Mouse (Mus musculus) CH12.LX (cell line): ENCODE results near the gene Upf2. TPM values are rescaled to one million over a fixed set of nuclear protein-coding genes. Genes with fewer than 3 reads are reported as not detected.
A peak's percentile ranks its signal among the peaks of the same experiment; 100 is the strongest.

Experiments used
- DNase-seq: peaks from one replicate; pipeline ENCODE4 v3.0.0-alpha.2; 2013; ENCODE audit errors: extremely low read depth
- H3K27ac ChIP-seq: 2 replicates; pipeline ENCODE4 v1.5.1; 2012; ENCODE audit warnings: low read depth, mild to moderate bottlenecking, control low read depth, moderate library complexity; ENCODE audit not compliant: insufficient read depth
- H3K27me3 ChIP-seq: replicated peaks from 2 replicates; pipeline ENCODE3; 2012; ENCODE audit warnings: inconsistent platforms
- H3K36me3 ChIP-seq, 2 experiments: replicated peaks in 1 of 2; 2 replicates each; pipeline versions ENCODE3 to v1.6.1; 2012; ENCODE audit warnings: inconsistent platforms in 1 of 2, low read length in 1 of 2, mild to moderate bottlenecking in 1 of 2, mixed read lengths in 1 of 2, moderate library complexity in 1 of 2; ENCODE audit not compliant: control insufficient read depth in 1 of 2, insufficient read depth in 1 of 2
- H3K4me1 ChIP-seq, 2 experiments: 2 replicates each; pipeline ENCODE4 v1.6.1; 2012; ENCODE audit warnings: inconsistent platforms in 1 of 2, moderate library complexity in 1 of 2; ENCODE audit not compliant: insufficient read depth in 2 of 2, control insufficient read depth in 1 of 2
- H3K4me2 ChIP-seq: 2 replicates; pipeline ENCODE4 v1.6.1; 2012; ENCODE audit warnings: low read depth, mild to moderate bottlenecking, control low read depth; ENCODE audit not compliant: poor library complexity, insufficient read depth, severe bottlenecking
- H3K4me3 ChIP-seq, 3 experiments: fragments of 150-350 bp in 1 of 3; sonication (generic) in 1 of 3; replicated peaks in 1 of 3; 2 replicates each; pipeline versions ENCODE3 to v1.5.1; 2011 to 2012; ENCODE audit warnings: low read depth in 2 of 3, low read length in 2 of 3, mild to moderate bottlenecking in 2 of 3, moderate library complexity in 2 of 3, control low read depth in 1 of 3, improper control_type of control experiment in 1 of 3, inconsistent platforms in 1 of 3, mixed read lengths in 1 of 3; ENCODE audit not compliant: poor library complexity in 1 of 3
- H3K79me2 ChIP-seq: replicated peaks from 2 replicates; pipeline ENCODE4 v1.6.1; 2012; ENCODE audit warnings: mild to moderate bottlenecking, moderate library complexity; ENCODE audit not compliant: control insufficient read depth, poor library complexity, insufficient read depth, severe bottlenecking; ENCODE audit errors: extremely low read depth
- H3K9ac ChIP-seq: 2 replicates; pipeline ENCODE4 v1.6.1; 2012; ENCODE audit warnings: low read depth, mild to moderate bottlenecking, control low read depth, moderate library complexity; ENCODE audit not compliant: insufficient read depth
- H3K9me3 ChIP-seq: replicated peaks from 2 replicates; pipeline ENCODE3; 2012; ENCODE audit warnings: low read length, inconsistent platforms, mixed read lengths
- BHLHE40 ChIP-seq: IDR thresholded peaks from 2 replicates; pipeline ENCODE4 v1.6.1; 2011; ENCODE audit warnings: mild to moderate bottlenecking, low read depth, low read length, improper control_type of control experiment
- CHD1 ChIP-seq: IDR thresholded peaks from 2 replicates; pipeline ENCODE4 v1.6.1; 2012; ENCODE audit warnings: low read depth, low read length, improper control_type of control experiment, inconsistent platforms
- ELF1 ChIP-seq: IDR thresholded peaks from 2 replicates; pipeline ENCODE4 v1.6.1; 2014; ENCODE audit warnings: low read depth, mild to moderate bottlenecking, inconsistent platforms, low read length, improper control_type of control experiment
- EP300 ChIP-seq: IDR thresholded peaks from 2 replicates; pipeline ENCODE4 v1.6.1; 2011; ENCODE audit warnings: low read length, improper control_type of control experiment
- HCFC1 ChIP-seq: IDR thresholded peaks from 2 replicates; pipeline ENCODE4 v1.6.1; 2012; ENCODE audit warnings: low read depth, mild to moderate bottlenecking, inconsistent platforms, low read length, improper control_type of control experiment
- IRF4 ChIP-seq: IDR thresholded peaks from 2 replicates; pipeline ENCODE4 v1.6.1; 2014; ENCODE audit warnings: low read depth, mild to moderate bottlenecking, inconsistent platforms, low read length, improper control_type of control experiment
- JUN ChIP-seq: IDR thresholded peaks from 2 replicates; pipeline ENCODE4 v1.6.1; 2011; ENCODE audit warnings: low read depth, mild to moderate bottlenecking, low read length, improper control_type of control experiment, moderate library complexity; ENCODE audit not compliant: insufficient read depth
- JUND ChIP-seq: conservative IDR thresholded peaks from 2 replicates; pipeline ENCODE4 v1.6.1; 2011; ENCODE audit warnings: low read depth, low read length, improper control_type of control experiment
- MAZ ChIP-seq: IDR thresholded peaks from 2 replicates; pipeline ENCODE4 v1.6.1; 2012; ENCODE audit warnings: low read depth, mild to moderate bottlenecking, inconsistent platforms, low read length, improper control_type of control experiment, moderate library complexity
- MEF2A ChIP-seq: IDR thresholded peaks from 2 replicates; pipeline ENCODE4 v1.6.1; 2014; ENCODE audit warnings: low read depth, mild to moderate bottlenecking, inconsistent platforms, low read length, improper control_type of control experiment, borderline replicate concordance
- MYC ChIP-seq: IDR thresholded peaks from 2 replicates; pipeline ENCODE4 v1.6.1; 2011; ENCODE audit warnings: low read depth, mild to moderate bottlenecking, improper control_type of control experiment, low read length
- NELFE ChIP-seq: IDR thresholded peaks from 2 replicates; pipeline ENCODE4 v1.6.1; 2011; ENCODE audit warnings: low read depth, low read length, improper control_type of control experiment
- PAX5 ChIP-seq: IDR thresholded peaks from 2 replicates; pipeline ENCODE4 v1.6.1; 2012; ENCODE audit warnings: low read length, inconsistent platforms, mixed read lengths
- POLR2A ChIP-seq: IDR thresholded peaks from 2 replicates; pipeline ENCODE4 v1.6.1; 2011; ENCODE audit warnings: low read depth, mild to moderate bottlenecking, improper control_type of control experiment, low read length
- POLR2AphosphoS2 ChIP-seq: IDR thresholded peaks from 2 replicates; pipeline ENCODE4 v1.6.1; 2011; ENCODE audit warnings: low read depth, low read length, improper control_type of control experiment
- RAD21 ChIP-seq: IDR thresholded peaks from 2 replicates; pipeline ENCODE4 v1.6.1; 2011; ENCODE audit warnings: low read depth, mild to moderate bottlenecking, low read length, improper control_type of control experiment, moderate library complexity
- SIN3A ChIP-seq: IDR thresholded peaks from 2 replicates; pipeline ENCODE4 v1.6.1; 2012; ENCODE audit warnings: low read length, improper control_type of control experiment, inconsistent platforms
- TCF12 ChIP-seq: IDR thresholded peaks from 2 replicates; pipeline ENCODE4 v1.6.1; 2014; ENCODE audit warnings: low read depth, mild to moderate bottlenecking, inconsistent platforms, low read length, improper control_type of control experiment
- USF1 ChIP-seq: IDR thresholded peaks from 2 replicates; pipeline ENCODE4 v1.6.1; 2014; ENCODE audit warnings: low read depth, mild to moderate bottlenecking, inconsistent platforms, low read length, improper control_type of control experiment
- ZC3H11A ChIP-seq: IDR thresholded peaks from 2 replicates; pipeline ENCODE4 v1.6.1; 2012; ENCODE audit warnings: low read depth, mild to moderate bottlenecking, inconsistent platforms, low read length, improper control_type of control experiment
- ZMIZ1 ChIP-seq: IDR thresholded peaks from 2 replicates; pipeline ENCODE4 v1.6.1; 2012; ENCODE audit warnings: low read depth, mild to moderate bottlenecking, inconsistent platforms, low read length, improper control_type of control experiment
- ZNF384 ChIP-seq: IDR thresholded peaks from 2 replicates; pipeline ENCODE4 v1.6.1; 2012; ENCODE audit warnings: low read depth, low read length, improper control_type of control experiment, inconsistent platforms
- dilution Hi-C: fragments of 300-500 bp; cut with MboI; formaldehyde crosslinking; loops from 2 replicates; pipeline ENCODE4 v1.14.3; 2020; ENCODE audit warnings: low sequenced_read_pairs; ENCODE audit not compliant: extremely low pct_unique_long_range_greater_than_20kb, extremely low pct_ligation_motif_present
- in situ Hi-C: fragments of 300-500 bp; cut with MboI; formaldehyde crosslinking; loops from 3 replicates; pipeline ENCODE4 v1.14.3; 2019; ENCODE audit warnings: low sequenced_read_pairs, low pct_ligation_motif_present, low pct_unique_long_range_greater_than_20kb, mixed read lengths
- polyA plus RNA-seq: library from polyadenylated mRNA; unstranded; fragments of >175 nt; gene quantifications from 2 replicates; pipeline ENCODE4 v1.2.1, GENCODE M21; 2012; ENCODE audit warnings: low read depth; ENCODE audit not compliant: insufficient read length
- total RNA-seq, 2 experiments: library from RNA; depleted of rRNA; stranded (reverse); fragments of 300-350 nt in 1 of 2; fragments of >200 nt in 1 of 2; gene quantifications; 2 replicates each; pipeline ENCODE4 v1.2.3; 2012 to 2014

Upf2 gene
- total and polyA plus RNA-seq, 3 experiments = 9.3 to 27.0 (median 13.4) TPM

DNA sequence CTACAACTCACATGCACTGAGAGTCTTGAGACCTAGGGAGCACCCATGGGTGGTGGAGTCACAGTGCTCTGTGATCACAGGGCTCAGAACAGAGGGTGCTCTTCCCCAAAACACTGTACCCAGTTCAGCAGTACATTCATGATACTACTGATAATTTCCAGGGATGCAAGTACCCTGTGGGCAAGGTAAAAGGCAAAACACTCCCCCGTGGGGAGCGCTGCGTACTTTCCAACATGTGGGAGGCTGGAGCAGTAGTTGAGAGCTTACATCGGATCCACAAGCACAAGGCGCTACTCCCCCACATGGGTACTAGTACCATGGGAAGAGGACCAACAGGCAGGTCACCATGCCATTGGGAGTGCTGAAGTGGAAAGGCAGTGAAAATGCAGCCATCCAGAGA, 23.8 kb upstream of the Upf2 start:
- H3K27ac ChIP-seq = no peak overlapping the region
- H3K4me2 ChIP-seq = no peak overlapping the region
- H3K79me2 ChIP-seq = no peaks in the 10 kb centered on the region
- no peaks in the 10 kb centered on the region for H3K9me3 ChIP-seq
- in situ Hi-C loops = no loop called here
- no peaks in the 10 kb centered on the region for H3K36me3 ChIP-seq
- H3K9ac ChIP-seq = no peak overlapping the region
- H3K4me3 ChIP-seq = no peak overlapping the region
- dilution Hi-C loops = no loop called here
- H3K4me1 ChIP-seq = peaks cover 32 to 45% of the 10 kb centered on the region in 2 experiments
- no peaks in the 10 kb centered on the region for H3K27me3 ChIP-seq
- no peak for DNase-seq
- TF ChIP-seq BHLHE40 (no peak), POLR2AphosphoS2 (no peak), CHD1 (no peak), TCF12 (no peak), PAX5 (no peak), ZC3H11A (no peak), JUND (no peak), MEF2A (no peak), ELF1 (no peak), MYC (no peak), ZNF384 (no peak), IRF4 (no peak), MAZ (no peak), HCFC1 (no peak), ZMIZ1 (no peak)

DNA sequence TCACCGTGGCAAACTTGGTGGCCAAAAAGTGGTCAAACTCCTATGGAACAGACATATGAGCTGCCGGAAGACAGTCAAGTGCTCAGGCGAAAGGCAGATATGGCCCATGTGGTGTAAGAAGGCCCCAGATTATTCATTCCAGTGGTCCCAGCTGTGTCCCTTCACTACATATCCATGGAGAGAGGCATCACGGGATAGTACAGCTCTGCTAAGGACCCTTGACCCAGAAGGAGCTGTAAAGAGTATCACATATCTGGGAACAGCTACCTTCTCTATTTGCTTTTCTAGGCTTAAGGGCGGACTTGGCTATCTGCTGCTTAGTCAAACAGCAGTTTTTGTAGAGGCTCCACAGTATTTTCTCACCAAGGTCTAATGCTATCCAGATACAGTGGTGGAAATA, 21.5 kb upstream of the Upf2 start:
- no peaks in the 10 kb centered on the region for H3K27me3 ChIP-seq
- no peaks in the 10 kb centered on the region for H3K9me3 ChIP-seq
- no peak for DNase-seq
- H3K27ac ChIP-seq = peak overlapping the region; percentile 65
- H3K4me3 ChIP-seq = no peak overlapping the region
- H3K36me3 ChIP-seq = no peaks in the 10 kb centered on the region
- in situ Hi-C loops (no loop called here), dilution Hi-C loops (no loop called here)
- peak overlapping the region; percentile 65; the same call in 1 of the 2 replicates for H3K4me2 ChIP-seq
- no peak overlapping the region for H3K9ac ChIP-seq
- peaks cover 30 to 45% of the 10 kb centered on the region in 2 experiments for H3K4me1 ChIP-seq
- no peaks in the 10 kb centered on the region for H3K79me2 ChIP-seq
- TF ChIP-seq USF1 = no peak
- TF ChIP-seq JUN = no peak
- no peak for TF ChIP-seq POLR2A
- TF ChIP-seq SIN3A = no peak
- TF ChIP-seq ZNF384 = no peak
- no peak for TF ChIP-seq RAD21
- no peak for TF ChIP-seq PAX5
- TF ChIP-seq EP300 = no peak
- no peak for TF ChIP-seq ZC3H11A
- no peak for TF ChIP-seq NELFE
